Mouse (Mus musculus): ENCODE measurements at regions not wholly inside any gene's neighbourhood (a gene's known extent, or its start where the extent isn't known, plus 50 kb on each side); places are given as distances from the start of the nearest gene placed in this dataset.

DNA sequence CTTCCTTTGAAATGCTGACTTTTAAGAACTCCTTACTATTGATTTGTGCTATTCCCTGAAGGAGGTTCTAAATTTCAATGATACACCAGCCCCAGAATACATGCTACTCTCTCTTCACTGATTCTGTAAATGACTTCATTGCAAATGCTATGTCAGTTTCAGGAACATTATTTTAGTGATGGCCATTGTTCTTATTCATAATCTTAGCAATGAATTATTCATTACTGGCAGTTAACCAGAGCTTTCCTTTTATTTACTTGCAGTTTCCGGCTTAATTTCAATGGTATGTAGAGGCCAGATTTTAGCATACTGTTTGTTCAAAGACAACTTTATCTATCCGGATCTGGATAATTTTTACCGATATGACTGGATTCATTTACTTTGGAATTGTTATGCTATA lies 114.1 kb upstream of the Arhgap18 start:
- 48% methylated on average over 3 of the region's 3 CpGs for WGBS
- TF ChIP-seq CTCF (IDR thresholded peaks at IDR 0.05; ENCODE audit: insufficient read depth, low read length): no peak
- TF ChIP-seq POLR2A (IDR thresholded peaks at IDR 0.05; ENCODE audit: borderline replicate concordance, extremely low read depth, low read depth, low read length): no peak
- DNase-seq: no peak
- Histone ChIP-seq H3K4me1 (ENCODE audit: control insufficient read depth, insufficient read depth, low read length) (no peaks in the 10 kb centered on the region), H3K4me3 (replicated peaks; ENCODE audit: extremely low read depth, low read depth, low read length) (no peak overlapping the region)

DNA sequence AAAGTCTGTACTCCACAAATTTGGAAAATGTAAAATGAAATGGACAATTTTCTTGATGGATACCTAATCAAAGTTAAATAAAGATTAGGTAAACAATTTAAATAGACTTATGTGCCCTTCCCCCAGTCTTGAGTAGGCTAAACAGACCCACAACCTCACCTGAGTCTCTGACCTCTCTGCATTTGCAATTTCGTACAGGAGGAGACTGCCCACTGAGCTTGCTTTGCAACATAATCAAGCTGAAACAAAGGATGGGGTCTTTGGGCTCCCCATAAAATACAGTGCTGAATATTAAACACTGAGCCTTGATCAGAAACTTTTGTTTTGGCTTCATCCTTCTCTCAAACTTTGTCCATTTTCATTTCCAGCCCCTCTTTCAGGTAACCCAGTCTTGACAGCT lies 100.1 kb upstream of the Arhgap18 start:
- Histone ChIP-seq H3K4me1 (ENCODE audit: control insufficient read depth, insufficient read depth, low read length) (no peaks in the 10 kb centered on the region), H3K4me3 (replicated peaks; ENCODE audit: extremely low read depth, low read depth, low read length) (no peak overlapping the region)
- WGBS: 68% methylated on average over 1 of the region's 1 CpGs
- DNase-seq: no peak
- TF ChIP-seq POLR2A (IDR thresholded peaks at IDR 0.05; ENCODE audit: borderline replicate concordance, extremely low read depth, low read depth, low read length) (no peak), CTCF (IDR thresholded peaks at IDR 0.05; ENCODE audit: insufficient read depth, low read length) (no peak)

DNA sequence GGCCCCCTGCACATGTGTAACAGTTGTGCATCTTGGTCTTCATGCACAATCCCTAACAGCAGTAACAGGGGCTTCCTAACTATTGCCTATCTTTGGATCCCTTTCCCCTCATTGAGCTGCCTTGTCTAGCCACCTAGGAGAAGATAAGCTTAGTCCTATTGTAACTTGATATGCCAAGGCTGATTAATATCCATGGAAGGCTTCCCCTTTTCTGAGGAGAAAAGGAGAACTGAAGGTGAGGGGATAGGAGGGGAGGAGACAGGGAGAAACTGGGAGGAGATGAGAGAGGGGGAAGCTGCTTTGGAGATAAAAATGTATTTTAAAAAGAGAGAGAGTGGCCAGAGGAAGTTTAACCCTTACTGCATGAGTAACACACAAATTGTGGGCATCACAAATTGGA lies 89.0 kb upstream of the Arhgap18 start:
- H3K4me1 ChIP-seq (ENCODE audit: control insufficient read depth, insufficient read depth, low read length): no peaks in the 10 kb centered on the region
- DNase-seq: no peak
- no peak overlapping the region for H3K4me3 ChIP-seq (replicated peaks; ENCODE audit: extremely low read depth, low read depth, low read length)
- no peak for TF ChIP-seq CTCF (IDR thresholded peaks at IDR 0.05; ENCODE audit: insufficient read depth, low read length)
- TF ChIP-seq POLR2A (IDR thresholded peaks at IDR 0.05; ENCODE audit: borderline replicate concordance, extremely low read depth, low read depth, low read length): no peak

GRCm38 (mm10) chr10:26679500-26680227 lies 73.6 kb upstream of the Arhgap18 start:
- Histone ChIP-seq H3K4me3 (replicated peaks; ENCODE audit: extremely low read depth, low read depth, low read length) (no peak overlapping the region), H3K4me1 (ENCODE audit: control insufficient read depth, insufficient read depth, low read length) (no peaks in the 10 kb centered on the region)
- TF ChIP-seq CTCF (IDR thresholded peaks at IDR 0.05; ENCODE audit: insufficient read depth, low read length): no peak
- TF ChIP-seq POLR2A (IDR thresholded peaks at IDR 0.05; ENCODE audit: borderline replicate concordance, extremely low read depth, low read depth, low read length): no peak
- WGBS: 46% methylated on average over 4 of the region's 4 CpGs
- no peak for DNase-seq

GRCm38 (mm10) chr10:26694761-26695160 lies 58.5 kb upstream of the Arhgap18 start:
- peaks cover 2% of the 10 kb centered on the region; the same call in 1 of the 2 replicates for H3K4me1 ChIP-seq (ENCODE audit: control insufficient read depth, insufficient read depth, low read length)
- TF ChIP-seq POLR2A (IDR thresholded peaks at IDR 0.05; ENCODE audit: borderline replicate concordance, extremely low read depth, low read depth, low read length) (no peak), CTCF (IDR thresholded peaks at IDR 0.05; ENCODE audit: insufficient read depth, low read length) (no peak)
- H3K4me3 ChIP-seq (replicated peaks; ENCODE audit: extremely low read depth, low read depth, low read length): no peak overlapping the region
- 80% methylated on average over 2 of the region's 2 CpGs for WGBS
- no peak for DNase-seq

- WGBS: 5% methylated on average over 25 of the region's 25 CpGs
- no peak overlapping the region for H3K4me3 ChIP-seq (replicated peaks; ENCODE audit: extremely low read depth, low read depth, low read length)
- TF ChIP-seq POLR2A (IDR thresholded peaks at IDR 0.05; ENCODE audit: borderline replicate concordance, extremely low read depth, low read depth, low read length) (no peak), CTCF (IDR thresholded peaks at IDR 0.05; ENCODE audit: insufficient read depth, low read length) (no peak)
- peaks cover 2% of the 10 kb centered on the region; the same call in 1 of the 2 replicates for H3K4me1 ChIP-seq (ENCODE audit: control insufficient read depth, insufficient read depth, low read length)
- no peak for DNase-seq
Observed at GRCm38 (mm10) chr10:26695212-26695933, 57.8 kb upstream of the Arhgap18 start.

Measured in lung, adult 2 months (tissue).